Mouse (Mus musculus) thymus, adult 2 months (tissue): ENCODE results near the gene Agpat3.

Experiments
- CTCF ChIP-seq: fragments of 200-500 bp; IDR thresholded peaks from 2 replicates; pipeline ENCODE4 v1.5.1; 2012; ENCODE audit warnings: mild to moderate bottlenecking, control low read depth, low read length, moderate library complexity, borderline replicate concordance; ENCODE audit not compliant: control insufficient read depth, poor library complexity, insufficient read depth; ENCODE audit errors: extremely low read depth
- POLR2A ChIP-seq: fragments of 200-500 bp; IDR thresholded peaks from 2 replicates; pipeline ENCODE4 v1.6.1; 2012; ENCODE audit warnings: mild to moderate bottlenecking, low read length, control low read depth, moderate library complexity; ENCODE audit not compliant: control insufficient read depth, poor library complexity, insufficient read depth; ENCODE audit errors: extremely low read depth

GRCm38 (mm10) chr10:78288896-78289295, 63.4 kb downstream of the Agpat3 start:
- TF ChIP-seq CTCF (no peak), POLR2A (no peak)
